Mouse (Mus musculus) testis, adult 2 months (tissue): Measurements from ENCODE around the gene Kcnt1.

ENCODE experiments used
- CTCF ChIP-seq: fragments of 200-500 bp; IDR thresholded peaks from 2 replicates; pipeline ENCODE4 v1.5.1; 2012; ENCODE audit warnings: low read depth, mild to moderate bottlenecking, inconsistent platforms, low read length, moderate library complexity; ENCODE audit not compliant: control insufficient read depth, insufficient read depth, insufficient replicate concordance
- POLR2A ChIP-seq: fragments of 200-500 bp; IDR thresholded peaks from 2 replicates; pipeline ENCODE4 v1.6.1; 2012; ENCODE audit warnings: low read depth, mild to moderate bottlenecking, inconsistent platforms, low read length, moderate library complexity; ENCODE audit not compliant: control insufficient read depth

GRCm38 (mm10) chr2:25824751-25825150 lies 38.8 kb upstream of the Kcnt1 start:
- TF ChIP-seq POLR2A (no peak), CTCF (no peak)
